In the genomic region with DNA sequence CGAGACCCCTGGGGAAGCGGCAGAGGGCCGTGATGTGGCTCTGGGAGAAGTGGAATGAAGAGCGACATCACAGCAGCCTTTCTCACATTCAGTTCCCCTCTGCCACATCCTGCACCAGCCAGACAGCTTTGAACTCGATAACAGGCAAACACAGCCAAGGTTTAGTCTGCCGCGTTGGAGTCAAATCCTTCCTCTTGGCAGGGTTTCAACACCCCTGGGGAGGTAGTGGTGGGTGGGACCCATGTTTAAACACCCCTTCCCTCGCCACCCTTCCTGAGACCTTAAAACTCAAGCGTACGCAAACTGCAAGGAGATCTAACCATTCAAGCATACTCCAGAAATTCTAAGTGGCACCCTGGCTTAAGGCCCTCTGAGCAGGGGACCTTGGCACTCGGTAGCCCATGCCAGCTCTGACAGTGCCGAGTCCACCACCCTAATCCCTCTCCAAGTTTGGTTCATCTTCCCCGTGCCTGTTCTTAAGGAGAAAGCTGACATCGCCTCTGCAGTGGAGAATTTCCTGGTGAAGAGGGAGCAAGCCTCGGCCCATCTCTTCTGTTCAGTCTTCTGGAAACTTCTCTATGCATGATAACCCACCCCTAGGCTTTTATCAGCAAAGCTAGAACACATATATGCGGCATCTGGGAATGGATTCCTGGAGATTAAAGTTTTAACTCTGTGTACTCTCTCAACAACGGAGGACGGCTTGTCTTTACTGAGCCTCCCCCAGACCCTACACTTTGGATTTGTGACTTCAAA, we compare ENCODE assay signal across 10 mouse cellular contexts. TPM values are rescaled to one million over a fixed set of nuclear protein-coding genes. Genes with fewer than 3 reads are reported as not detected.
DNase-seq lines count a peak whose midpoint lies in the region; ATAC-seq and TF ChIP-seq lines count a peak whose summit lies in the region.
"Had no signal": no experiment of that assay in that cellular context is flagged by ENCODE, and none has a peak within 500 bp of the region (broad histone marks: within the 10 kb centered on the region; RNA-seq: fewer than 3 reads in every experiment).

No protein-coding gene starts in this region.

- WGBS in heart, embryonic 16.5 days: 61% methylated on average over 18 of the region's 18 CpGs
- WGBS in liver, embryonic 13.5 days (ENCODE audit: insufficient replicate concordance): 78% methylated on average over 18 of the region's 18 CpGs
- 48% methylated on average over 18 of the region's 18 CpGs for WGBS in spleen, adult 2 months
- 87% methylated on average over 18 of the region's 18 CpGs for WGBS in hindbrain, embryonic 14.5 days

- no peaks in the 10 kb centered on the region for H3K27me3 ChIP-seq in heart, embryonic 16.5 days (ENCODE audit: control insufficient read depth, insufficient read depth, low read length)
- H3K27me3 ChIP-seq in MEL (ENCODE audit: control insufficient read depth in 1 of 2, insufficient read depth in 2 of 2, low read length in 2 of 2): no peaks in the 10 kb centered on the region
- no peaks in the 10 kb centered on the region for H3K27me3 ChIP-seq in liver, embryonic 13.5 days
- no peaks in the 10 kb centered on the region for H3K27me3 ChIP-seq in spleen, adult 2 months (ENCODE audit: control insufficient read depth, insufficient read depth, low read length)
- no peaks in the 10 kb centered on the region for H3K27me3 ChIP-seq in hindbrain, embryonic 14.5 days (ENCODE audit: control insufficient read depth, insufficient read depth, low read length)
- H3K27me3 ChIP-seq: embryonic facial prominence, embryonic 12.5 days had no signal

- ATAC-seq in heart, embryonic 16.5 days (replicated peaks; ENCODE audit: extremely low read depth, insufficient read depth, low FRiP score): no peak
- ATAC-seq in liver, embryonic 13.5 days (ENCODE audit: low read depth): peak; percentile 50
- no peak for ATAC-seq in hindbrain, embryonic 14.5 days (ENCODE audit: low FRiP score)

- TF ChIP-seq POLR2A in MEL (IDR thresholded peaks at IDR 0.05; ENCODE audit: control insufficient read depth in 1 of 2, insufficient read depth in 1 of 2, low read depth in 1 of 2, low read length in 2 of 2, poor library complexity in 1 of 2): no peak; a peak in 1 of 4 replicates
- no peak for TF ChIP-seq POLR2A in spleen, adult 2 months (IDR thresholded peaks at IDR 0.05; ENCODE audit: low read depth, low read length)

- peaks cover 24% of the 10 kb centered on the region for H3K4me1 ChIP-seq in heart, embryonic 16.5 days (ENCODE audit: control insufficient read depth, insufficient read depth, low read length)
- H3K4me1 ChIP-seq in MEL (ENCODE audit: control insufficient read depth in 1 of 2, insufficient read depth in 2 of 2, low read length in 2 of 2): peaks cover 26 to 64% of the 10 kb centered on the region in 2 experiments
- H3K4me1 ChIP-seq in liver, embryonic 13.5 days (replicated peaks): peaks cover 51% of the 10 kb centered on the region
- peaks cover 8% of the 10 kb centered on the region; the same call in 1 of the 2 replicates for H3K4me1 ChIP-seq in spleen, adult 2 months (ENCODE audit: control insufficient read depth, insufficient read depth, insufficient read length)
- 0 out of 2 replicates have a peak, but pooled peaks cover 3% of the 10 kb centered on the region for H3K4me1 ChIP-seq in hindbrain, embryonic 14.5 days (replicated peaks; ENCODE audit: control insufficient read depth, insufficient read depth, low read length)

- no peak overlapping the region for H3K4me3 ChIP-seq in heart, embryonic 16.5 days (ENCODE audit: low read length)
- H3K4me3 ChIP-seq in MEL (ENCODE audit: control insufficient read depth in 1 of 2, insufficient read depth in 1 of 2, low read depth in 2 of 2, low read length in 2 of 2): peak overlapping the region; percentile 7 to 21; a peak in 3 of 4 replicates
- peak overlapping the region; percentile 26; the same call in 1 of the 2 replicates for H3K4me3 ChIP-seq in liver, embryonic 13.5 days (replicated peaks)
- H3K4me3 ChIP-seq in spleen, adult 2 months (ENCODE audit: extremely low read depth, insufficient read depth, insufficient read length): no peak overlapping the region
- H3K4me3 ChIP-seq in hindbrain, embryonic 14.5 days (replicated peaks; ENCODE audit: low read length): no peak overlapping the region
- H3K4me3 ChIP-seq: embryonic facial prominence, embryonic 12.5 days had no signal

- peak overlapping the region; percentile 31; the same call in 1 of the 2 replicates for H3K27ac ChIP-seq in heart, embryonic 16.5 days (ENCODE audit: low read length)
- peak overlapping the region; percentile 78 for H3K27ac ChIP-seq in MEL (ENCODE audit: control insufficient read depth, low read depth, low read length)
- H3K27ac ChIP-seq in liver, embryonic 13.5 days: peak overlapping the region; percentile 77
- peak overlapping the region; percentile 76 for H3K27ac ChIP-seq in spleen, adult 2 months (ENCODE audit: insufficient read depth, low read length)
- no peak overlapping the region for H3K27ac ChIP-seq in hindbrain, embryonic 14.5 days
- H3K27ac ChIP-seq: embryonic facial prominence, embryonic 12.5 days had no signal

- TF ChIP-seq EP300 in MEL (IDR thresholded peaks at IDR 0.05; ENCODE audit: low read depth in 1 of 2, low read length in 2 of 2): peak; percentile 65 to 69

- no peak overlapping the region for H3K4me2 ChIP-seq in heart, embryonic 16.5 days (ENCODE audit: low read depth, low read length)
- peak overlapping the region; percentile 53 for H3K4me2 ChIP-seq in liver, embryonic 13.5 days
- no peak overlapping the region for H3K4me2 ChIP-seq in hindbrain, embryonic 14.5 days (replicated peaks)
- H3K4me2 ChIP-seq: embryonic facial prominence, embryonic 12.5 days had no signal

- 0 out of 2 replicates have a peak, but pooled peaks cover 3% of the 10 kb centered on the region for H3K9me3 ChIP-seq in heart, embryonic 16.5 days (replicated peaks; ENCODE audit: control insufficient read depth, low read length)
- no peaks in the 10 kb centered on the region for H3K9me3 ChIP-seq in MEL (replicated peaks; ENCODE audit: insufficient read depth, low read length)
- no peaks in the 10 kb centered on the region for H3K9me3 ChIP-seq in liver, embryonic 13.5 days (replicated peaks)
- H3K9me3 ChIP-seq in hindbrain, embryonic 14.5 days (ENCODE audit: control insufficient read depth, low read length): no peaks in the 10 kb centered on the region
- H3K9me3 ChIP-seq: embryonic facial prominence, embryonic 12.5 days had no signal

- no peak for DNase-seq in heart, adult 9 months (ENCODE audit: low spot score in 2 of 2)
- DNase-seq in MEL (ENCODE audit: low read depth, low spot score): peak; percentile 93
- no peak for DNase-seq in liver, embryonic 13.5 days
- DNase-seq in spleen, adult 2 months (ENCODE audit: low read depth in 1 of 2, low spot score in 2 of 2): peak in 1 of 2 experiments; percentile 50
- no peak for DNase-seq in layer of hippocampus, postnatal 10 days (ENCODE audit: low spot score in 2 of 2)
- no peak for DNase-seq in urinary bladder, postnatal 36 days (ENCODE audit: low spot score in 2 of 2)
- no peak for DNase-seq in hindbrain, embryonic 14.5 days (ENCODE audit: low spot score)
- DNase-seq: gastrocnemius, postnatal 36 days had no signal

- TF ChIP-seq CTCF in MEL (IDR thresholded peaks at IDR 0.05 in 2 of 3, conservative IDR thresholded peaks at IDR 0.05 in 1 of 3; ENCODE audit: control insufficient read depth in 1 of 3, insufficient read depth in 1 of 3, low read depth in 2 of 3, low read length in 3 of 3, poor library complexity in 1 of 3, severe bottlenecking in 1 of 3): no peak
- TF ChIP-seq CTCF in spleen, adult 2 months (IDR thresholded peaks at IDR 0.05; ENCODE audit: extremely low read depth, insufficient read depth, insufficient read length, insufficient replicate concordance): no peak

- H3K9ac ChIP-seq in heart, embryonic 16.5 days (ENCODE audit: low read length): no peak overlapping the region
- peak overlapping the region; percentile 13 for H3K9ac ChIP-seq in MEL (ENCODE audit: control insufficient read depth, low read depth, low read length, poor library complexity, severe bottlenecking)
- H3K9ac ChIP-seq in liver, embryonic 13.5 days: peak overlapping the region; percentile 46
- H3K9ac ChIP-seq in hindbrain, embryonic 14.5 days: no peak overlapping the region
- H3K9ac ChIP-seq: embryonic facial prominence, embryonic 12.5 days had no signal

- no peaks in the 10 kb centered on the region for H3K36me3 ChIP-seq in heart, embryonic 16.5 days (ENCODE audit: control insufficient read depth, insufficient read depth)
- H3K36me3 ChIP-seq in MEL (ENCODE audit: control insufficient read depth in 1 of 2, insufficient read depth in 2 of 2, low read length in 2 of 2): peaks cover 28 to 74% of the 10 kb centered on the region in 2 experiments
- peaks cover 63% of the 10 kb centered on the region for H3K36me3 ChIP-seq in liver, embryonic 13.5 days
- H3K36me3 ChIP-seq in spleen, adult 2 months (ENCODE audit: control insufficient read depth, insufficient read depth, low read length): peaks cover 1% of the 10 kb centered on the region; the same call in 1 of the 2 replicates
- H3K36me3 ChIP-seq in hindbrain, embryonic 14.5 days (replicated peaks; ENCODE audit: control insufficient read depth, insufficient read depth): no peaks in the 10 kb centered on the region
- H3K36me3 ChIP-seq: embryonic facial prominence, embryonic 12.5 days had no signal

- peaks cover 79% of the 10 kb centered on the region for H3K79me2 ChIP-seq in MEL (ENCODE audit: control insufficient read depth, insufficient read depth, low read length, poor library complexity)

- no peak for TF ChIP-seq RAD21 in MEL (IDR thresholded peaks at IDR 0.05; ENCODE audit: low read depth, low read length)

TF ChIP-seq in MEL, 35 proteins besides CTCF, POLR2A, EP300 and RAD21 (continues in another document):
- peak; percentile 55; the same call in 1 of the 2 replicates for TF ChIP-seq TCF12 (IDR thresholded peaks at IDR 0.05; ENCODE audit: low read depth, low read length)
- no peak for TF ChIP-seq POLR2AphosphoS5 (IDR thresholded peaks at IDR 0.05; ENCODE audit: borderline replicate concordance, low read depth, low read length)
- TF ChIP-seq ETS1 (IDR thresholded peaks at IDR 0.05; ENCODE audit: low read depth, low read length): peak; percentile 93
- TF ChIP-seq TBP (IDR thresholded peaks at IDR 0.05; ENCODE audit: low read depth, low read length): 0 out of 2 replicates have a peak, but pooled peaks have one; percentile 51
- TF ChIP-seq CHD1 (IDR thresholded peaks at IDR 0.05; ENCODE audit: low read depth, low read length): 0 out of 2 replicates have a peak, but pooled peaks have one; percentile 2
- TF ChIP-seq MAX (IDR thresholded peaks at IDR 0.05; ENCODE audit: low read length): peak; percentile 54

RNA-seq across cellular contexts. Expression of gene Slc7a1, which starts 11.3 kb away (rescaled TPM):
- 15.1 and 15.7 TPM in 2 replicates for polyA plus RNA-seq in heart, embryonic 16.5 days (2015; fragmentation: Nextera tagmentation; extraction: Ambion mirVana)
- 64.1 and 90.2 TPM in 2 replicates for total RNA-seq in MEL (2012; rRNA removed)
- polyA plus RNA-seq in MEL (2012; ENCODE audit: insufficient read depth in 1 of 2, insufficient read length in 2 of 2, low read depth in 1 of 2, low replicate concordance in 2 of 2, missing spikeins in 1 of 2): 100 to 1,000 TPM in 1 of 2 experiments, 10 to 100 TPM in 1; 80.9 to 133 TPM
- polyA plus RNA-seq in liver, embryonic 13.5 days (2015; fragmentation: Nextera tagmentation; extraction: Ambion mirVana): 17.7 and 21.5 TPM in 2 replicates
- 8.8 and 9.3 TPM in 2 replicates for polyA plus RNA-seq in spleen, adult 2 months (2012; rRNA removed)
- 10 to 100 TPM; 72.2 to 73.1 TPM for total RNA-seq in layer of hippocampus, postnatal 10 days (2021)
- 58.4 and 59.0 TPM in 2 replicates for polyA plus RNA-seq in hindbrain, embryonic 14.5 days (2014; fragmentation: Nextera tagmentation; extraction: Ambion mirVana)

Comparison
In these comparisons a context has a peak if more than half of its experiments do, and no peak if none do; other contexts are left out.
1. H3K4me3 ChIP-seq: peak in MEL (2 of 2) and liver, embryonic 13.5 days (single experiment); none in heart, embryonic 16.5 days (single experiment), spleen, adult 2 months (single experiment) and hindbrain, embryonic 14.5 days (single experiment).
2. H3K9ac ChIP-seq: peak in MEL (single experiment) and liver, embryonic 13.5 days (single experiment); none in heart, embryonic 16.5 days (single experiment) and hindbrain, embryonic 14.5 days (single experiment).